Mouse (Mus musculus): Measurements from ENCODE around the gene Diaph3.

DNA sequence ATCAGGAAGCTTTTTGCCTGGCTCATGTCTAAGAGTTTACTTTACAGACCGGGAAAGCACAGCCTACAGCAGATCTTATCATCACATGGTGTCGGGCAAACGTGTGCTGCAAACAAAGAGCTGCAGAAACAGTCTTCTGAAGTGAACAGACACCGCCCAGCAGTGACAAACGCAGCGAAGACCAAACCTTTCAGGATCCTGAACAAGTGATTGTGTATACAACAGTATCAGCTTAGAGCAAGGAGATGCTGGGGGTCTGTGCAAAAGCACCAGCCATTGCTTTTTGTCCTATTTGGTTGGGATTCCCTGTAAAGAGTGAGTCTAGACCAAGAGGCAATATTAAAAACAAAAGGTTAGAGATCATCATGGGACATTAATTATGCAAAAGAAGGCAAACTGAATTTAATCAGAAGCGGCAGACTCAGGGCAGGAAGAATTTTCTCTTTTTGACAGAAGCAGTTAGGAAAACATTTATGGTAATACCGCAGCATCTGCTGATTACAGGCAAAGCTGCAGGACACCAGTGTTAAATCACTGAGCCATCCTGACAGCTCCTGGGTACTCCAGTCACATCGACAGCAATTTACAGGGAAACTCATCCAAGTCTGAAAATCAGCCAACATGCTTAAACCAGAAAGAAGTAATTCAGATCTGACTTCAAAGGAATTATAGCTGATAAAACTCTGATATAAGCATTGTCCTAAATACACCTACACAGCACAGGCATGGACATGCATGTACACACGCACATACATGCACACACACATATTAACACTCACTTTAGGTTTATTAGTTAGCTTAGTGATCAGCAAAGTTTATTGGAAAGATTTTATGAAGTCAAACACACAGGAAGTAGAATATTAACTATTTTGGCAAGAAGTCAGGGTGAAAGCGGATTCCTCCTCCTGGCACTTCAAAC is 456.2 kb downstream of the Diaph3 start:
- TF ChIP-seq CTCF (IDR thresholded peaks at IDR 0.05; ENCODE audit: low read depth), result no peak
- TF ChIP-seq EP300 (IDR thresholded peaks at IDR 0.05; ENCODE audit: low read depth), result no peak

Measured in heart, postnatal 0 days (tissue).